In genomic region chr19:57625738-57626137, GRCm38 (mm10) we compare ENCODE assay signal across 20 mouse cellular contexts. TPM values are rescaled to one million over a fixed set of nuclear protein-coding genes. Genes with fewer than 3 reads are reported as not detected.
A peak's percentile ranks its signal among the peaks of the same experiment; 100 is the strongest.
DNase-seq lines count a peak whose midpoint lies in the region; ATAC-seq and TF ChIP-seq lines count a peak whose summit lies in the region.
"Had no signal": no experiment of that assay in that cellular context is flagged by ENCODE, and none has a peak within 500 bp of the region (broad histone marks: within the 10 kb centered on the region; RNA-seq: fewer than 3 reads in every experiment).

No protein-coding gene starts in this region.

- H3K4me2 ChIP-seq in midbrain, embryonic 14.5 days (ENCODE audit: low read length), result no peak overlapping the region
- no peak overlapping the region for H3K4me2 ChIP-seq in midbrain, embryonic 15.5 days
- peak overlapping the region; percentile 29 for H3K4me2 ChIP-seq in forebrain, embryonic 15.5 days (replicated peaks)
- peak overlapping the region; percentile 28 for H3K4me2 ChIP-seq in neural tube, embryonic 15.5 days
- no peak overlapping the region for H3K4me2 ChIP-seq in liver, postnatal 0 days (ENCODE audit: low read depth, low read length)
- H3K4me2 ChIP-seq: limb, embryonic 15.5 days; liver, embryonic 15.5 days had no signal

- H3K4me1 ChIP-seq in midbrain, embryonic 14.5 days (ENCODE audit: control insufficient read depth, insufficient read depth, low read length), result no peaks in the 10 kb centered on the region
- H3K4me1 ChIP-seq in midbrain, embryonic 15.5 days, result no peaks in the 10 kb centered on the region
- peaks cover 11% of the 10 kb centered on the region for H3K4me1 ChIP-seq in forebrain, embryonic 15.5 days
- H3K4me1 ChIP-seq in neural tube, embryonic 15.5 days, result peaks cover 9% of the 10 kb centered on the region
- H3K4me1 ChIP-seq in liver, postnatal 0 days (ENCODE audit: insufficient read depth), result no peaks in the 10 kb centered on the region
- H3K4me1 ChIP-seq: embryonic facial prominence, embryonic 10.5 days; limb, embryonic 15.5 days; liver, embryonic 15.5 days had no signal

- H3K27ac ChIP-seq in midbrain, embryonic 14.5 days (replicated peaks; ENCODE audit: low read depth, low read length), result peak overlapping the region; percentile 37; the same call in 1 of the 2 replicates
- no peak overlapping the region for H3K27ac ChIP-seq in midbrain, embryonic 15.5 days
- peak overlapping the region; percentile 80 for H3K27ac ChIP-seq in forebrain, embryonic 15.5 days (replicated peaks)
- H3K27ac ChIP-seq in neural tube, embryonic 15.5 days (replicated peaks), result peak overlapping the region; percentile 43; the same call in 1 of the 2 replicates
- H3K27ac ChIP-seq in liver, postnatal 0 days (ENCODE audit: low read depth), result no peak overlapping the region
- H3K27ac ChIP-seq: embryonic facial prominence, embryonic 10.5 days; heart, adult 2 months; limb, embryonic 15.5 days; liver, embryonic 15.5 days had no signal

- TF ChIP-seq EP300 in liver, postnatal 0 days (IDR thresholded peaks at IDR 0.05; ENCODE audit: low read depth), result no peak

- peak; percentile 9 to 63 for DNase-seq in frontal cortex, postnatal 36 days (ENCODE audit: low spot score in 2 of 2)
- no peak for DNase-seq in frontal cortex, postnatal 14 days (ENCODE audit: low spot score in 2 of 2)
- no peak for DNase-seq in midbrain, embryonic 14.5 days
- DNase-seq in liver, postnatal 0 days, result no peak
- DNase-seq: adrenal gland, postnatal 36 days; cerebellum, adult 8-10 months; gastrocnemius, postnatal 25 days; heart, adult 2 months; heart, postnatal 36 days; lung, postnatal 10 days; thymus, adult 18-20 months had no signal

- WGBS in midbrain, embryonic 14.5 days, result 85% methylated on average over 9 of the region's 9 CpGs
- 89% methylated on average over 9 of the region's 9 CpGs for WGBS in midbrain, embryonic 15.5 days
- 59% methylated on average over 9 of the region's 9 CpGs for WGBS in forebrain, embryonic 15.5 days
- 37% methylated on average over 9 of the region's 9 CpGs for WGBS in neural tube, embryonic 15.5 days
- WGBS in liver, postnatal 0 days (ENCODE audit: insufficient replicate concordance), result 86% methylated on average over 9 of the region's 9 CpGs

- H3K4me3 ChIP-seq in midbrain, embryonic 14.5 days (replicated peaks; ENCODE audit: low read depth, low read length), result no peak overlapping the region
- H3K4me3 ChIP-seq in midbrain, embryonic 15.5 days, result no peak overlapping the region
- H3K4me3 ChIP-seq in forebrain, embryonic 15.5 days, result 0 out of 2 replicates have a peak overlapping the region, but pooled peaks have one; percentile 3
- H3K4me3 ChIP-seq in neural tube, embryonic 15.5 days (replicated peaks), result no peak overlapping the region
- no peak overlapping the region for H3K4me3 ChIP-seq in liver, postnatal 0 days (ENCODE audit: low read depth, low read length)
- H3K4me3 ChIP-seq: embryonic facial prominence, embryonic 10.5 days; heart, adult 2 months; limb, embryonic 15.5 days; liver, embryonic 15.5 days had no signal

- H3K36me3 ChIP-seq in midbrain, embryonic 14.5 days (ENCODE audit: control insufficient read depth, insufficient read depth, low read length), result no peaks in the 10 kb centered on the region
- H3K36me3 ChIP-seq in midbrain, embryonic 15.5 days (replicated peaks), result no peaks in the 10 kb centered on the region
- no peaks in the 10 kb centered on the region for H3K36me3 ChIP-seq in forebrain, embryonic 15.5 days
- no peaks in the 10 kb centered on the region for H3K36me3 ChIP-seq in neural tube, embryonic 15.5 days
- no peaks in the 10 kb centered on the region for H3K36me3 ChIP-seq in liver, postnatal 0 days (replicated peaks; ENCODE audit: insufficient read depth, low read length)
- H3K36me3 ChIP-seq: liver, embryonic 15.5 days had no signal

- ATAC-seq in midbrain, embryonic 14.5 days (ENCODE audit: low FRiP score, low TSS enrichment), result no peak
- ATAC-seq in midbrain, embryonic 15.5 days (replicated peaks), result no peak
- ATAC-seq in forebrain, embryonic 15.5 days (replicated peaks), result peak; percentile 61
- ATAC-seq in neural tube, embryonic 15.5 days (ENCODE audit: low FRiP score), result no peak
- no peak for ATAC-seq in liver, postnatal 0 days
- ATAC-seq: hindbrain, embryonic 16.5 days; intestine, postnatal 0 days had no signal

- TF ChIP-seq CTCF in liver, postnatal 0 days (IDR thresholded peaks at IDR 0.05; ENCODE audit: low read depth), result no peak

- H3K27me3 ChIP-seq in midbrain, embryonic 14.5 days (ENCODE audit: control insufficient read depth, insufficient read depth, low read length), result no peaks in the 10 kb centered on the region
- H3K27me3 ChIP-seq in midbrain, embryonic 15.5 days (replicated peaks), result no peaks in the 10 kb centered on the region
- no peaks in the 10 kb centered on the region for H3K27me3 ChIP-seq in forebrain, embryonic 15.5 days
- H3K27me3 ChIP-seq in neural tube, embryonic 15.5 days (replicated peaks), result no peaks in the 10 kb centered on the region
- H3K27me3 ChIP-seq in liver, postnatal 0 days (ENCODE audit: insufficient read depth, low read length), result no peaks in the 10 kb centered on the region
- H3K27me3 ChIP-seq: CH12.LX; limb, embryonic 15.5 days; liver, embryonic 15.5 days had no signal

- no peak overlapping the region for H3K9ac ChIP-seq in midbrain, embryonic 14.5 days (replicated peaks; ENCODE audit: low read length)
- no peak overlapping the region for H3K9ac ChIP-seq in midbrain, embryonic 15.5 days
- H3K9ac ChIP-seq in forebrain, embryonic 15.5 days (replicated peaks), result no peak overlapping the region
- H3K9ac ChIP-seq in neural tube, embryonic 15.5 days (replicated peaks), result no peak overlapping the region
- no peak overlapping the region for H3K9ac ChIP-seq in liver, postnatal 0 days (replicated peaks)
- H3K9ac ChIP-seq: limb, embryonic 15.5 days; liver, embryonic 15.5 days had no signal

- no peaks in the 10 kb centered on the region for H3K9me3 ChIP-seq in midbrain, embryonic 14.5 days (ENCODE audit: control insufficient read depth, low read length)
- H3K9me3 ChIP-seq in midbrain, embryonic 15.5 days, result no peaks in the 10 kb centered on the region
- no peaks in the 10 kb centered on the region for H3K9me3 ChIP-seq in forebrain, embryonic 15.5 days
- no peaks in the 10 kb centered on the region for H3K9me3 ChIP-seq in neural tube, embryonic 15.5 days (replicated peaks)
- no peaks in the 10 kb centered on the region for H3K9me3 ChIP-seq in liver, postnatal 0 days (ENCODE audit: low read length)
- H3K9me3 ChIP-seq: limb, embryonic 15.5 days; liver, embryonic 15.5 days had no signal

RNA-seq across cellular contexts. Expression of gene Atrnl1, which starts 14.9 kb away (rescaled TPM):
- 10.4 and 11.6 TPM in 2 replicates for polyA plus RNA-seq in midbrain, embryonic 14.5 days (2014; fragmentation: Nextera tagmentation; extraction: Ambion mirVana)
- polyA plus RNA-seq in midbrain, embryonic 15.5 days (2015; fragmentation: Nextera tagmentation; extraction: Ambion mirVana), result 9.4 and 9.8 TPM in 2 replicates
- 8.0 and 8.9 TPM in 2 replicates for polyA plus RNA-seq in forebrain, embryonic 15.5 days (2015; fragmentation: Nextera tagmentation; extraction: Ambion mirVana)
- polyA plus RNA-seq in neural tube, embryonic 15.5 days (2015; fragmentation: Nextera tagmentation; extraction: Ambion mirVana), result 7.0 and 7.3 TPM in 2 replicates
- 0.70 and 0.71 TPM in 2 replicates for polyA plus RNA-seq in liver, postnatal 0 days (2015; fragmentation: Nextera tagmentation; extraction: Ambion mirVana)

Comparison
In these comparisons a context has a peak if more than half of its experiments do, and no peak if none do; other contexts are left out.
1. DNase-seq: peak in frontal cortex, postnatal 36 days (2 of 2); none in frontal cortex, postnatal 14 days (0 of 2), midbrain, embryonic 14.5 days (single experiment) and liver, postnatal 0 days (single experiment).
2. H3K27ac ChIP-seq: peak in midbrain, embryonic 14.5 days (single experiment), forebrain, embryonic 15.5 days (single experiment) and neural tube, embryonic 15.5 days (single experiment); none in midbrain, embryonic 15.5 days (single experiment) and liver, postnatal 0 days (single experiment).
3. H3K4me2 ChIP-seq: peak in forebrain, embryonic 15.5 days (single experiment) and neural tube, embryonic 15.5 days (single experiment); none in midbrain, embryonic 14.5 days (single experiment), midbrain, embryonic 15.5 days (single experiment) and liver, postnatal 0 days (single experiment).